Mouse (Mus musculus): ENCODE results near the gene Znfx1.

DNA sequence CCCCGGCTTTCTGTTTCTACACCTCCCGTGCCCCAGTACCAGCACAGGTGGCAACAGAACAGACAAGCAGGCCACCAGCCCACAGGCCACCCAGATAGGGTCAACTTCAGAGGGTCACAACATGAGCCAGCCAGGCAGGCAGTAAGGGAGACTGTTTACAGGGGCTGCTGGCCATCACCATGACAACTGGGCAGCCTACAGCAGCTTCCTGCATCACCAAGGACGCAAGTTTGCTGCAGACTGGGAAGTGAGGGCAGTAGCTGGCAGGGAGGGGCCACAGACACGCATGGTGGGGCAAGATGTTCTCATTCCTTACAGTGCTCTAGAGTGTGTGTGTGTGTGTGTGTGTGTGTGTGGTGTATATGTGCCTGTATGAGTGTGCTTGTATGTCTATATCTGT, 18.8 kb upstream of the Znfx1 start:
- TF ChIP-seq CEBPB (IDR thresholded peaks at IDR 0.05; ENCODE audit: insufficient read depth, poor library complexity, severe bottlenecking) (no peak), USF1 (IDR thresholded peaks at IDR 0.05; ENCODE audit: low read depth) (no peak), REST (IDR thresholded peaks at IDR 0.05; ENCODE audit: insufficient read depth, insufficient read length) (no peak), POLR2A (IDR thresholded peaks at IDR 0.05; ENCODE audit: insufficient read length, low read depth) (no peak), MAX (IDR thresholded peaks at IDR 0.05; ENCODE audit: low read depth) (no peak), POLR2AphosphoS2 (IDR thresholded peaks at IDR 0.05; ENCODE audit: insufficient read length, low read depth) (no peak), E2F4 (IDR thresholded peaks at IDR 0.05; ENCODE audit: insufficient read depth) (no peak), TCF12 (IDR thresholded peaks at IDR 0.05; ENCODE audit: insufficient read depth, poor library complexity, severe bottlenecking) (no peak), MYOD1 (IDR thresholded peaks at IDR 0.05; ENCODE audit: control insufficient read depth in 1 of 3, insufficient read length in 2 of 3, low read depth in 2 of 3) (no peak), SRF (IDR thresholded peaks at IDR 0.05; ENCODE audit: control insufficient read depth, insufficient read length, low read depth) (no peak), TCF3 (IDR thresholded peaks at IDR 0.05; ENCODE audit: insufficient read length, low read depth) (no peak), MYOG (IDR thresholded peaks at IDR 0.05; ENCODE audit: control insufficient read depth in 1 of 3, insufficient read depth in 1 of 3, insufficient read length in 2 of 3, low read depth in 2 of 3) (no peak)

Measured in myocyte (in vitro differentiated cells).